Mouse (Mus musculus): ENCODE results near the gene Cetn2.

Cetn2 gene

GRCm38 (mm10) chrX:72917884-72918681 is at the start of gene Cetn2, which contains the start of gene Nsdhl:
Gene Cetn2, minus strand, starts transcription at chrX:72918411.
Gene Nsdhl, plus strand, starts transcription at chrX:72918557.
- peak; percentile 89 for DNase-seq

GRCm38 (mm10) chrX:72962743-72963142 is 44.5 kb upstream of the Cetn2 start:
- DNase-seq, result no peak

GRCm38 (mm10) chrX:72961511-72961910 is 43.3 kb upstream of the Cetn2 start:
- DNase-seq, result no peak

GRCm38 (mm10) chrX:72960431-72960830 is 42.2 kb upstream of the Cetn2 start:
- peak; percentile 7 for DNase-seq

GRCm38 (mm10) chrX:72956486-72956885 is 38.3 kb upstream of the Cetn2 start:
- DNase-seq, result no peak

GRCm38 (mm10) chrX:72953464-72953863 is 35.3 kb upstream of the Cetn2 start:
- DNase-seq, result no peak

GRCm38 (mm10) chrX:72921391-72921790 is 3.2 kb upstream of the Cetn2 start:
- no peak for DNase-seq

GRCm38 (mm10) chrX:72918682-72919059 is 460 bp upstream of the Cetn2 start:
- DNase-seq, result no peak

- DNase-seq, result no peak
These were observed 6.6 kb downstream of the Cetn2 start for GRCm38 (mm10) chrX:72911611-72912010.

- no peak for DNase-seq
These were observed 9.8 kb downstream of the Cetn2 start for GRCm38 (mm10) chrX:72908404-72908741.

- DNase-seq, result no peak
These were observed 10.4 kb downstream of the Cetn2 start for GRCm38 (mm10) chrX:72907619-72908403.

- no peak for DNase-seq
These were observed 15.7 kb downstream of the Cetn2 start for GRCm38 (mm10) chrX:72902530-72902929.

- DNase-seq, result no peak
These were observed 22.2 kb downstream of the Cetn2 start for GRCm38 (mm10) chrX:72896055-72896437.

- peak; percentile 44 for DNase-seq
These were observed 22.7 kb downstream of the Cetn2 start for GRCm38 (mm10) chrX:72895388-72896054.
